Mouse (Mus musculus) left cerebral cortex, adult 2 months (tissue): Measurements from ENCODE around the gene Mapkapk3. TPM values are rescaled to one million over a fixed set of nuclear protein-coding genes. Genes with fewer than 3 reads are reported as not detected.

Experiments used
- DNase-seq, 2 experiments: peaks; one replicate each; pipeline ENCODE4 v3.0.0; 2021 to 2022; ENCODE audit warnings: low spot score in 2 of 2, mixed read lengths in 1 of 2; ENCODE audit errors: extremely low spot score in 1 of 2
- H3K27ac ChIP-seq: fragments of 200-600 bp; 2 replicates; pipeline ENCODE4 v1.8.1; 2022
- H3K4me3 ChIP-seq: fragments of 200-600 bp; 2 replicates; pipeline ENCODE4 v1.8.1; 2022
- CTCF ChIP-seq: fragments of 200-600 bp; IDR thresholded peaks from 2 replicates; pipeline ENCODE4 v1.8.1; 2022; ENCODE audit warnings: antibody characterized with exemption, mild to moderate bottlenecking, moderate library complexity
- intact Hi-C: fragments of 180-260 bp; cut with DNase I; formaldehyde crosslinking; loops from one replicate; pipeline ENCODE4 v1.15.1; 2025
- long read RNA-seq, 2 experiments: library from polyadenylated mRNA; stranded (forward); transcript quantifications; one replicate each; pipeline ENCODE4 v2.0.0; 2021; ENCODE audit warnings: borderline mapping rate in 2 of 2
- total RNA-seq, 2 experiments: library from RNA; stranded (reverse); gene quantifications; 2 replicates each; pipeline ENCODE4 v1.2.3; 2021

Gene Mapkapk3
- 1 to 10 TPM; 3.4 to 3.5 TPM for total RNA-seq
- long read RNA-seq, experiment 1, partial matches to known transcripts: 1 of 3 reads
- long read RNA-seq, experiment 1, other reads (novel, unspliced or antisense): 1 of 3 reads
- long read RNA-seq, experiment 2, partial matches to known transcripts: 0 of 4 reads
- long read RNA-seq, experiment 2, other reads (novel, unspliced or antisense): 1 of 4 reads

DNA sequence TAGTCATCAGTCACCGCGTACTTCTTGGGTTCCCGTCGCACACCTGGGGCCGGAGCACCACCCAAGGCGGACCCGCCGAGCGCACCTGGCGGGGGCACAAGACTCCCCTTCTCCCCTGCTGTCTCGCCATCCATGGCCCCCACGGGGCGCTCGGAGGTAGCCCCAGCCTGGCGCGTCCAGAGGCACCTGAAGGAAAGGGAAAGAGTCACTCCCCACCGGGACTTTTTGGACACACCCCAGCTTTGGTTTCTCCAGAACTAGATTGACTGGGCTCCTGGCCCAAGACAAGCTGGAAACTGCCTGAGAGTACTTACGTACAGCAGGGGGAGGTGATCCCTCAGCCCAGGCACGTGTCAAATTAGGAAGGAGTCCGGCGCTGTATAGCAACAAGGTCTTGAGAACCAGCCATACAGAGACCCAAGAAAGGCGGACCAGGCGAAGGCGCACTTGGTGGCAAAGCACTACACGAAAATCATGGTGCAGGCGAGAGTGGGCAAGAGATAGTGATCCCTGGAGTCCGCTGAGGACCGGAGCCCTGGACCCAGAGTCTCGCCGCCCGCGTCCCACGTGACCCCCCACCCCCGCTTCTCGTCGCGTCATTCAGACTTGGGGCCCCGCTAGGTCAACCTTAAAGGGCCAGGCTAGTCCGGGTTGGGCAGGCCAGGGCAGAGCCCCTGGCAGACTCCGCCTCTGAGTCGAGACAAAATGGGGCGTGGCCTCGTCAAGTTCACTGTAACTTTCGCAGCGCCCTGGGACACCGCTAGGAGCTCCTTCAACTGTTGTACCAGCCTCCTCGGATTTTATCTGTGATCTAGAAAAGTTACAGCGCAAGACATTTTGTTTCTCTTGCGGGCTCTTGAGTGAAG lies at the start of gene Mapkapk3:
Gene Mapkapk3, minus strand, starts transcription at position 667 of the 866 bp plus-strand sequence.
- Histone ChIP-seq H3K27ac (no peak within 1 kb of the TSS), H3K4me3 (peak within 1 kb of the TSS; percentile 51)
- intact Hi-C loops: loop anchor here (2.0 to 10.0 kb wide), 8 partner anchors 43 to 605 kb away; partner anchors contain the start of genes Rbm15b and Tex264
- DNase-seq: peak; percentile 36 to 60
- TF ChIP-seq CTCF: peak; percentile 39

GRCm38 (mm10) chr9:107338172-107338883 lies 48.7 kb upstream of the Mapkapk3 start, which contains the start of gene Hemk1:
Gene Hemk1, minus strand, starts transcription at chr9:107338350.
- peak; percentile 74 to 79 for DNase-seq
- no peak; the same call in 1 of the 2 replicates for TF ChIP-seq CTCF
- Histone ChIP-seq H3K27ac (peak within 1 kb of the TSS; percentile 89), H3K4me3 (peak within 1 kb of the TSS; percentile 75)
- intact Hi-C loops: loop anchor here (5.0 kb wide), 2 partner anchors 101 to 446 kb away; partner anchors contain the start of gene Manf

DNA sequence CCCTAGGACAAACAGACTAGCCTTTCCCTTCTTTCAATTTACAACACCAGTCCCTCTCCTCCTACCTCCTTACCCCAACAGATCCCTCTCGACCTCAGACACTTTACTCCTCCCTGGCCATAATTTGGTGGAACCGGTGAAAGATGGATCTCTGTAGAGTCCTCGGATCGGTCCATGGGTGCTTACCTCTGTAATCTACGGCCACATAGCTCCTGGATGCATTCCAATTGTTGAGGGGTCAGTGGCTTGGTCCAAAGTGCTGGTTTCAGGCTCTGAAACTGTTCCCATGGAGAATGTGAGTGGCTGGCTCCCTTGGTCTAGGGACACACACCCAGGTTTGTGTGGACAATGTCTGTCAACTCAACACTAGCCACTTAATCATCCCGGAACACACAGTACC lies 46.7 kb upstream of the Mapkapk3 start:
- Histone ChIP-seq H3K4me3 (no peak overlapping the region), H3K27ac (no peak overlapping the region)
- intact Hi-C loops: loop anchor here (1.0 to 5.0 kb wide), 3 partner anchors 42 to 444 kb away; partner anchors contain the start of gene Manf
- no peak for TF ChIP-seq CTCF
- DNase-seq: no peak

GRCm38 (mm10) chr9:107335909-107336308 lies 46.2 kb upstream of the Mapkapk3 start:
- DNase-seq: peak; percentile 60 to 74
- Histone ChIP-seq H3K27ac (no peak overlapping the region), H3K4me3 (no peak overlapping the region)
- TF ChIP-seq CTCF: peak; percentile 96
- intact Hi-C loops: loop anchor here (1.0 to 5.0 kb wide), 3 partner anchors 42 to 444 kb away; partner anchors contain the start of gene Manf

- DNase-seq: no peak
- intact Hi-C loops: loop anchor here (5.0 kb wide), 2 partner anchors 98 to 443 kb away; partner anchors contain the start of gene Manf
- H3K4me3 ChIP-seq: no peak overlapping the region
Measured at GRCm38 (mm10) chr9:107335046-107335445, 45.4 kb upstream of the Mapkapk3 start.

DNA sequence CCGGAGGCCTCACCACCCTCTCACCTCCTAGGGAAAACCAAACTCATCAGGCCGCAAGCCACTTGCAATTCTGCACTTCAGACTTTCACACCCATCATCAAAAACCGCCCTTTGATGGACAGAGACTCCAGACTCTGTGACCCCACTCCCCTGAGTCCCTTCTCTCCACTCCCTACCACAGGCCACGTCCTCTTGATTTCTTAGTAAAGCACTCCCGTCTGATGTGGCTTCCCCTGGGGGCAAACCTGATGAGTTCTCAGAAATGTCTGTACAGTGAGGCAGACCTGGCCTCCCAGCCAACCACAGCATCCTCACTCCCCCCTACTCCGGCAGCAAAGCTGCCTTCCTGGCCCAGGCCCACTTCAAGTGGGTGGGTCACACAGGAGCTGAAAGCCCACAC lies 44.7 kb upstream of the Mapkapk3 start:
- Histone ChIP-seq H3K4me3 (no peak overlapping the region), H3K27ac (no peak overlapping the region)
- DNase-seq: no peak
- intact Hi-C loops: no loop called here
- TF ChIP-seq CTCF: no peak

More at GRCm38 (mm10) chr9:107335046-107335445, 45.4 kb upstream of the Mapkapk3 start:
- no peak; the same call in 1 of the 2 replicates for TF ChIP-seq CTCF
- no peak overlapping the region for H3K27ac ChIP-seq

- Histone ChIP-seq H3K4me3 (no peak overlapping the region), H3K27ac (no peak overlapping the region)
- no peak for DNase-seq
- no peak for TF ChIP-seq CTCF
- intact Hi-C loops: no loop called here
Measured at GRCm38 (mm10) chr9:107333686-107334085, 44.0 kb upstream of the Mapkapk3 start.

DNA sequence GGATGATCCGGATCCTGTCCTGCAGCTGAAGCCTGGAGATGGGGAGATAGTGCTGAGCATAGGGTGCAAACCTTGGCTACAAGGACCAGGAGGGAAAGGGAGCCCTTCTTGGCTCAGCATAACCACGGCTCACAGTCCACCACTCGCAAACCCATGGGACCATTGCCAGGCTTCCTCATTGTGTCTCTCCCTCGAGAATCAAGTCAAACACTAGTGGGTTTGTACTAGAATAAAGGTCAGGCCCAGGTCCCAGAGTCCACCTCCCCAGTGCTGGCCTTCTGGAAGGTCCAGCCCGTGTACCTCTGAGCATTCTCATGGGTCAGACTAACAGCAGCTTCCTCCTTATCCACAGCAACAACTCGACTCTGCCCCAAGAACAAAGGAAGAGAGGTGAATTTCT lies 41.1 kb upstream of the Mapkapk3 start:
- Histone ChIP-seq H3K27ac (no peak overlapping the region), H3K4me3 (no peak overlapping the region)
- intact Hi-C loops: no loop called here
- no peak for TF ChIP-seq CTCF
- DNase-seq: no peak

- no peak overlapping the region for H3K4me3 ChIP-seq
- DNase-seq: no peak
- TF ChIP-seq CTCF: no peak
- intact Hi-C loops: no loop called here
- H3K27ac ChIP-seq: no peak overlapping the region
Measured at GRCm38 (mm10) chr9:107327879-107328620, 38.4 kb upstream of the Mapkapk3 start.

GRCm38 (mm10) chr9:107325904-107326303 lies 36.2 kb upstream of the Mapkapk3 start:
- intact Hi-C loops: no loop called here
- H3K4me3 ChIP-seq: no peak overlapping the region
- H3K27ac ChIP-seq: no peak overlapping the region
- no peak for TF ChIP-seq CTCF
- DNase-seq: no peak
